Mouse (Mus musculus): Measurements from ENCODE around the gene Glud1.

Gene Glud1

GRCm38 (mm10) chr14:34375941-34376340 lies 65.4 kb downstream of the Glud1 start:
- DNase-seq (ENCODE audit: extremely low read depth, low read depth) = no peak

GRCm38 (mm10) chr14:34377121-34377520 lies 66.6 kb downstream of the Glud1 start:
- DNase-seq (ENCODE audit: extremely low read depth, low read depth) = no peak

- no peak for DNase-seq (ENCODE audit: extremely low read depth, low read depth)
Observed at GRCm38 (mm10) chr14:34378560-34379331, 68.2 kb downstream of the Glud1 start.

GRCm38 (mm10) chr14:34382921-34383704 lies 72.6 kb downstream of the Glud1 start:
- peak; percentile 31 for DNase-seq (ENCODE audit: extremely low read depth, low read depth)

GRCm38 (mm10) chr14:34393295-34393694 lies 82.8 kb downstream of the Glud1 start:
- DNase-seq (ENCODE audit: extremely low read depth, low read depth) = no peak
